Mouse (Mus musculus) lung, postnatal 25 days (tissue): ENCODE data around the gene Fam110a.

ENCODE experiments used
- DNase-seq: peaks from one replicate; pipeline ENCODE4 v3.0.0; 2022; ENCODE audit warnings: low spot score

Fam110a gene

GRCm38 (mm10) chr2:151937893-151938292 lies 42.1 kb downstream of the Fam110a start:
- DNase-seq = no peak

- DNase-seq = peak; percentile 83
Observed at GRCm38 (mm10) chr2:151930389-151931074, 49.5 kb downstream of the Fam110a start.

GRCm38 (mm10) chr2:151927103-151927502 lies 52.9 kb downstream of the Fam110a start:
- DNase-seq = no peak

- no peak for DNase-seq
Observed at GRCm38 (mm10) chr2:151925715-151926114, 54.3 kb downstream of the Fam110a start.

GRCm38 (mm10) chr2:151924276-151924675 lies 55.7 kb downstream of the Fam110a start:
- no peak for DNase-seq

- DNase-seq = peak; percentile 45
Observed at GRCm38 (mm10) chr2:151921596-151921995, 58.4 kb downstream of the Fam110a start.

- no peak for DNase-seq
Observed at GRCm38 (mm10) chr2:151921068-151921467, 59.0 kb downstream of the Fam110a start.
